ENCODE assay signal across 8 mouse cellular contexts in genomic region chr15:8629317-8629831, GRCm38 (mm10).
DNase-seq lines count a peak whose midpoint lies in the region; ATAC-seq and TF ChIP-seq lines count a peak whose summit lies in the region.

No protein-coding gene starts in this region.

- TF ChIP-seq POLR2A in olfactory bulb, adult 2 months (IDR thresholded peaks at IDR 0.05; ENCODE audit: insufficient read depth, low read depth, low read length), result no peak

- ATAC-seq in frontal cortex, adult (ENCODE audit: low TSS enrichment), result peak; percentile 72

- H3K27me3 ChIP-seq in hindbrain, embryonic 10.5 days (ENCODE audit: insufficient read depth, poor library complexity, severe bottlenecking), result peaks cover 28% of the 10 kb centered on the region

- DNase-seq in MN1 (ENCODE audit: low spot score), result peak; percentile 57
- peak; percentile 77 for DNase-seq in cerebellum, adult 8-10 months
- peak; percentile 87 for DNase-seq in hindbrain, embryonic 10.5 days (ENCODE audit: low spot score)
- peak; percentile 61 to 79 for DNase-seq in layer of hippocampus, adult 8-10 months (ENCODE audit: low spot score in 2 of 2)
- DNase-seq in lung, adult 18-20 months, result peak; percentile 52 to 60
- peak; percentile 71 for DNase-seq in thymus, postnatal 4 days

- H3K36me3 ChIP-seq in hindbrain, embryonic 10.5 days, result no peaks in the 10 kb centered on the region

- H3K4me1 ChIP-seq in hindbrain, embryonic 10.5 days (replicated peaks), result peaks cover 49% of the 10 kb centered on the region
- H3K4me1 ChIP-seq in olfactory bulb, adult 2 months (ENCODE audit: control insufficient read depth, insufficient read depth, low read length), result peaks cover 12% of the 10 kb centered on the region

- TF ChIP-seq CTCF in olfactory bulb, adult 2 months (IDR thresholded peaks at IDR 0.05; ENCODE audit: insufficient read depth, low read depth, low read length), result peak; percentile 74

- peak overlapping the region; percentile 54 for H3K4me3 ChIP-seq in hindbrain, embryonic 10.5 days
- H3K4me3 ChIP-seq in olfactory bulb, adult 2 months (ENCODE audit: insufficient read depth, low read depth, low read length), result peak overlapping the region; percentile 49

- peak overlapping the region; percentile 84 for H3K27ac ChIP-seq in hindbrain, embryonic 10.5 days
- peak overlapping the region; percentile 73 for H3K27ac ChIP-seq in olfactory bulb, adult 2 months (ENCODE audit: insufficient read depth, low read depth, low read length)

- 1% methylated on average over 13 of the region's 13 CpGs for WGBS in hindbrain, embryonic 10.5 days
- 2% methylated on average over 13 of the region's 13 CpGs for WGBS in olfactory bulb, adult 2 months

- H3K9me3 ChIP-seq in hindbrain, embryonic 10.5 days, result no peaks in the 10 kb centered on the region

Comparison
In these comparisons a context has a peak if more than half of its experiments do, and no peak if none do; other contexts are left out.
1. Peak in every context shown above with its lines: DNase-seq, ATAC-seq, H3K4me3 ChIP-seq and H3K27ac ChIP-seq.